Comparison of ENCODE assay signal across 22 mouse cellular contexts in the genomic region with DNA sequence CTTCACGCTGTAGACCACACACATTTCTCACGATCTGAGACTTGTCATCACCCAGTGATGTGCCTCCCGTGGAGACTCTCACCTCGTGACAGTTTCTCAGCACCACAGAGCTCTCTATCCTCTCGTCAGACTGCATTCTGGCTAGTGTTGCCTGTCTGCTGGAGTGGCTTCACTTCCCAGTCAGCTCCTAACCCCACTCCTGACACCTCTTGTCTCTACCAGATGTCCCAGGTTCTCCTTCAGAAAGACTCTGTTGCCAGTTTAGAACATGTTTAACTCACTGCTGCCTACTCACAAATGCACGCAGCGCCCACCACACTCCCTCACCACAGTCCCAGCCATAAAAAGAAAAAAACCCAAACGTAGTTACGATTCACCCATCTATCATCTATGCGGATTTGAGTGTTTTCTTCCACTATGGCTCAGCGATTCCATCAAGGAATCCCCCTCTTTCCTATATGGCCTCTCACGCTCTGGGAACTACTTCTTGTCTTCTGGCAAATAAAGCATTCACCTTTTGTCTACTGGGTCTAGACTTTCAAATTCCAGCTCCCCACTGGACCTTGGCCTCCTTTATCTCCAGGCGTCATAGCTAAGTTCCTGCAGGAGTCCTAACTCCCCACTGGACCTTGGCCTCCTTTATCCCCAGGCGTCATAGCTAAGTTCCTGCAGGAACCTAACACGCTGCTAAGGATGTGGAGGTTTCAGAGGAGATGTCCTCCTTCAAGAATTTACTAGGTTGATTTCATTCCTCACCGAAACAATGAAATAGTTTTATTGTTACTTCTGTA.
DNase-seq lines count a peak whose midpoint lies in the region; ATAC-seq lines count a peak whose summit lies in the region.
"Had no signal": no experiment of that assay in that cellular context is flagged by ENCODE, and none has a peak within 500 bp of the region (broad histone marks: within the 10 kb centered on the region; RNA-seq: fewer than 3 reads in every experiment).

No protein-coding gene starts in this region.

- peak; percentile 42 to 48 for DNase-seq in frontal cortex, postnatal 36 days (ENCODE audit: low spot score in 2 of 2)
- DNase-seq in frontal cortex, postnatal 25 days (ENCODE audit: low spot score in 2 of 2) = no peak
- peak; percentile 26 to 37 for DNase-seq in left cerebral cortex, adult 18-20 months (ENCODE audit: low spot score in 2 of 2)
- no peak for DNase-seq in left cerebral cortex, postnatal 4 days
- peak; percentile 60 for DNase-seq in telencephalon, adult 2 months (ENCODE audit: low read depth, low spot score)
- DNase-seq in thymus, postnatal 10 days (ENCODE audit: low spot score in 2 of 2) = no peak
- DNase-seq: adrenal gland, postnatal 36 days; cerebellum, adult 11 months; cerebellum, adult 9-11 months; gastrocnemius, adult 2 months; kidney, postnatal 25 days; lung, embryonic 14.5 days; thymus, postnatal 36 days had no signal

- H3K27me3 ChIP-seq in intestine, embryonic 15.5 days (replicated peaks) = no peaks in the 10 kb centered on the region
- H3K27me3 ChIP-seq: embryonic facial prominence, embryonic 15.5 days; hindbrain, embryonic 15.5 days; limb, embryonic 15.5 days; midbrain, embryonic 13.5 days; neural tube, embryonic 12.5 days had no signal

- no peak overlapping the region for H3K27ac ChIP-seq in intestine, embryonic 15.5 days
- H3K27ac ChIP-seq: embryonic facial prominence, embryonic 15.5 days; gastrocnemius, adult 2 months; hindbrain, embryonic 15.5 days; limb, embryonic 15.5 days; liver, embryonic 14.5 days; midbrain, embryonic 13.5 days; neural tube, embryonic 12.5 days had no signal

- no peak overlapping the region for H3K4me2 ChIP-seq in intestine, embryonic 15.5 days (replicated peaks)
- H3K4me2 ChIP-seq: embryonic facial prominence, embryonic 15.5 days; heart, embryonic 11.5 days; hindbrain, embryonic 15.5 days; limb, embryonic 15.5 days; lung, embryonic 14.5 days; midbrain, embryonic 13.5 days; neural tube, embryonic 12.5 days had no signal

- H3K4me1 ChIP-seq in intestine, embryonic 15.5 days (replicated peaks) = no peaks in the 10 kb centered on the region
- H3K4me1 ChIP-seq: hindbrain, embryonic 15.5 days; limb, embryonic 15.5 days had no signal

- 83% methylated on average over 16 of the region's 16 CpGs for WGBS in intestine, embryonic 15.5 days

- H3K9me3 ChIP-seq in intestine, embryonic 15.5 days = no peaks in the 10 kb centered on the region
- H3K9me3 ChIP-seq: embryonic facial prominence, embryonic 15.5 days; hindbrain, embryonic 15.5 days; limb, embryonic 15.5 days; midbrain, embryonic 13.5 days; neural tube, embryonic 12.5 days had no signal

- peak; percentile 92 for ATAC-seq in intestine, embryonic 15.5 days
- ATAC-seq: forebrain, embryonic 14.5 days; midbrain, embryonic 13.5 days had no signal

- no peak overlapping the region for H3K4me3 ChIP-seq in intestine, embryonic 15.5 days (replicated peaks)
- H3K4me3 ChIP-seq: embryonic facial prominence, embryonic 15.5 days; gastrocnemius, adult 2 months; hindbrain, embryonic 15.5 days; limb, embryonic 15.5 days; midbrain, embryonic 13.5 days; neural tube, embryonic 12.5 days had no signal

- no peak overlapping the region for H3K9ac ChIP-seq in intestine, embryonic 15.5 days
- H3K9ac ChIP-seq: embryonic facial prominence, embryonic 15.5 days; hindbrain, embryonic 15.5 days; limb, embryonic 15.5 days; liver, embryonic 14.5 days; lung, embryonic 14.5 days; midbrain, embryonic 13.5 days; neural tube, embryonic 12.5 days had no signal

- intact Hi-C loops in left cerebral cortex, postnatal 4 days (cut with DNase I) = no loop called here

- no peaks in the 10 kb centered on the region for H3K36me3 ChIP-seq in intestine, embryonic 15.5 days
- H3K36me3 ChIP-seq: embryonic facial prominence, embryonic 15.5 days; hindbrain, embryonic 15.5 days; limb, embryonic 15.5 days; midbrain, embryonic 13.5 days; neural tube, embryonic 12.5 days had no signal

Comparison
In these comparisons a context has a peak if more than half of its experiments do, and no peak if none do; other contexts are left out.
1. DNase-seq: peak in frontal cortex, postnatal 36 days (2 of 2), left cerebral cortex, adult 18-20 months (2 of 2) and telencephalon, adult 2 months (single experiment); none in frontal cortex, postnatal 25 days (0 of 2), left cerebral cortex, postnatal 4 days (single experiment) and thymus, postnatal 10 days (0 of 2).